Mouse (Mus musculus): ENCODE measurements around the gene Sel1l2. TPM values are rescaled to one million over a fixed set of nuclear protein-coding genes. Genes with fewer than 3 reads are reported as not detected.
A peak's percentile ranks its signal among the peaks of the same experiment; 100 is the strongest.

Sel1l2 gene
- polyA plus RNA-seq (2014; fragmentation: Nextera tagmentation; extraction: Ambion mirVana), result not detected in 2 replicates

DNA sequence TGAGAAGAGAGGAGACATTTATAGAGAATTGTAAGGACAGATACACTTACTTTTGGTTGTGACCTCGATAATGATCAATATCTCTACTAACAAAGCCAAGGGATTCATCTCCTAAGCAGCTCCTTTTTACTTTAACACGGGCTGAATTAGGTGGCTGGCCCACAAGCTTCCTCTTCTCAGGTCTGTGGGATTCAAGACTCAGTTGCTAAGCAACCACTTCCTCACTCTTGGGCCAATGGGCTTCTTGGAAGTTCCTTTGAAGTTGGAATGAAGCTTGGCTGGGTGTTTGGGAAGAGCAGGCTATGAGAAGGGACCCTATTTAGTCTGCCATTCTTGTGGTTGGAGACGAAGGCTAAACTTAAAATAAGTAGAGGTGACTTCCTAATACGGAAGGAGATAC, at the start of gene Sel1l2:
Gene Sel1l2 (minus strand): TSS at position 182 of the 400 bp plus-strand sequence.
- Histone ChIP-seq H3K4me2 (ENCODE audit: low read depth, low read length) (no peak within 1 kb of the TSS), H3K9ac (replicated peaks; ENCODE audit: low read length) (no peak within 1 kb of the TSS), H3K27me3 (ENCODE audit: control insufficient read depth, insufficient read depth, low read length) (no peaks in the 10 kb centered on the region), H3K27ac (replicated peaks; ENCODE audit: low read depth, low read length) (no peak within 1 kb of the TSS), H3K36me3 (replicated peaks; ENCODE audit: control insufficient read depth, insufficient read depth, low read depth, low read length) (no peaks in the 10 kb centered on the region), H3K4me1 (ENCODE audit: control insufficient read depth, insufficient read depth, low read length) (no peaks in the 10 kb centered on the region), H3K9me3 (replicated peaks; ENCODE audit: control insufficient read depth, low read length) (no peaks in the 10 kb centered on the region), H3K4me3 (ENCODE audit: low read depth, low read length) (no peak within 1 kb of the TSS)
- 45% methylated on average over 4 of the region's 4 CpGs for WGBS
- ATAC-seq (replicated peaks; ENCODE audit: insufficient number of reproducible peaks, low FRiP score, low TSS enrichment, low read depth), result no peak
- DNase-seq (ENCODE audit: low spot score), result peak; percentile 33

DNA sequence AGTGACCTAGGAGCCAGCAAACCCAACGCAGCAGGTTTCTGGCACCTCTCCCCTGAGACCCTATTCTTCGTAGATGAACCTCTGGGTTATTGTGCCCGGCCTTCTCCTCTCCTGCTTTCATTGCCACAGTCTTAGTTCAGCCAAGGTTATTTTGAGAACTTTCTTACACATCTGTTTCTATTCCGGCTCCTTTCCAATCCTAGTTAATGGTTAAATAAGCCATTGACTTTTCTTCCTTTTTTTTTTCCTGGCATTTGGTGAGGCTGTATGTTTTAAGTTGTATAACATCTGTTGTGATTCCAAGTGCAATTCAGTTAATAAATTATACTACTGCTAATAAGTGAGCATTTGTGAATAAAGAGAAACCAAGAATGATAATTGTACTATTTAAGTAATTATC, 49.6 kb upstream of the Sel1l2 start:
- no peak overlapping the region for H3K4me3 ChIP-seq (ENCODE audit: low read depth, low read length)
- no peaks in the 10 kb centered on the region for H3K27me3 ChIP-seq (ENCODE audit: control insufficient read depth, insufficient read depth, low read length)
- H3K4me1 ChIP-seq (ENCODE audit: control insufficient read depth, insufficient read depth, low read length), result no peaks in the 10 kb centered on the region
- no peak overlapping the region for H3K4me2 ChIP-seq (ENCODE audit: low read depth, low read length)
- no peak overlapping the region for H3K27ac ChIP-seq (replicated peaks; ENCODE audit: low read depth, low read length)
- no peak overlapping the region for H3K9ac ChIP-seq (replicated peaks; ENCODE audit: low read length)
- DNase-seq (ENCODE audit: low spot score) (no peak), ATAC-seq (replicated peaks; ENCODE audit: insufficient number of reproducible peaks, low FRiP score, low TSS enrichment, low read depth) (no peak)
- 67% methylated on average over 4 of the region's 4 CpGs for WGBS
- no peaks in the 10 kb centered on the region for H3K9me3 ChIP-seq (replicated peaks; ENCODE audit: control insufficient read depth, low read length)
- no peaks in the 10 kb centered on the region for H3K36me3 ChIP-seq (replicated peaks; ENCODE audit: control insufficient read depth, insufficient read depth, low read depth, low read length)

DNA sequence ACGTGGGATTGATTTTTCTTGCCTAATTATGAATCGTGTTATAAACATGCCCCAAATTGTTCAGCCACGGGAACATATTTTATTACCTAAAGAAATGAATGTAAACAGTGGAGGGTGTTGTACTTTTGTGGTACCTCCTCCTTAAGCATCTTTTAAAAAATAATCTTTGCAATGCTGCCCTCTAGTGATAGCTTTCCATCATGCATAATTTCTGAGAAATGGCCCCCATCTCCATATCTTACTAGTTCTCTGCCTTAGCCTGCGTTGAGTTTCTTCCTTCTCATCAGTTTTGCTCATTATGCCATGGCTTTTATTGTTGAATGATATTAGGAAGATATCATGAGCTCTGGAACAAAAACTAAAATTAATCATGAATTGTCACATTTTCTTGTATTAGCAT, 37.8 kb upstream of the Sel1l2 start:
- DNase-seq (ENCODE audit: low spot score), result peak; percentile 83

DNA sequence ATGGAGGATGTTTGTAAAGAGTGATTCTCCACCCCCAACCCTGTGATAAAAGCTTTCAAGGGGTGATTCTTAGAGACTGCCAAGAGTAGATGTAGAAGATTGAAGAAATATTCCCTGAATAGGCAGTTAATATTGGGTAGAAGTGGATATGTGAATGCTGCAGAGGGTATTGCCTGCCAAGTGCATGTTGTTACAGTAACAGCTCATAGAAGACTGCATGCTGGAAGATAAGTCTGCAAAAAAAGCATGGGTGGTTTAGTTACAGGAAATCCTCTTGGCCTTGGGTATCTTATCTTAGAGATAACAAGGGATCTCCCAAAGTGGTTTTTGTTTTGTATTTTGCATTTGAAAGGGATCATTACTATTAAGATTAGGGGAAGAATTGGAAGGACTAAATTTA, 36.3 kb upstream of the Sel1l2 start:
- Histone ChIP-seq H3K4me2 (ENCODE audit: low read depth, low read length) (no peak overlapping the region), H3K4me1 (ENCODE audit: control insufficient read depth, insufficient read depth, low read length) (no peaks in the 10 kb centered on the region), H3K9me3 (replicated peaks; ENCODE audit: control insufficient read depth, low read length) (no peaks in the 10 kb centered on the region), H3K27ac (replicated peaks; ENCODE audit: low read depth, low read length) (no peak overlapping the region), H3K27me3 (ENCODE audit: control insufficient read depth, insufficient read depth, low read length) (no peaks in the 10 kb centered on the region), H3K9ac (replicated peaks; ENCODE audit: low read length) (no peak overlapping the region), H3K36me3 (replicated peaks; ENCODE audit: control insufficient read depth, insufficient read depth, low read depth, low read length) (no peaks in the 10 kb centered on the region), H3K4me3 (ENCODE audit: low read depth, low read length) (no peak overlapping the region)
- ATAC-seq (replicated peaks; ENCODE audit: insufficient number of reproducible peaks, low FRiP score, low TSS enrichment, low read depth) (no peak), DNase-seq (ENCODE audit: low spot score) (no peak)

More for the DNA sequence above, 37.8 kb upstream of the Sel1l2 start:
- no peaks in the 10 kb centered on the region for H3K4me1 ChIP-seq (ENCODE audit: control insufficient read depth, insufficient read depth, low read length)
- no peaks in the 10 kb centered on the region for H3K9me3 ChIP-seq (replicated peaks; ENCODE audit: control insufficient read depth, low read length)
- no peaks in the 10 kb centered on the region for H3K36me3 ChIP-seq (replicated peaks; ENCODE audit: control insufficient read depth, insufficient read depth, low read depth, low read length)
- no peak overlapping the region for H3K9ac ChIP-seq (replicated peaks; ENCODE audit: low read length)
- WGBS, result 20% methylated on average over 4 of the region's 4 CpGs
- ATAC-seq (replicated peaks; ENCODE audit: insufficient number of reproducible peaks, low FRiP score, low TSS enrichment, low read depth), result 0 out of 2 replicates have a peak, but pooled peaks have one; percentile 9
- no peak overlapping the region for H3K27ac ChIP-seq (replicated peaks; ENCODE audit: low read depth, low read length)
- no peak overlapping the region for H3K4me2 ChIP-seq (ENCODE audit: low read depth, low read length)
- no peaks in the 10 kb centered on the region for H3K27me3 ChIP-seq (ENCODE audit: control insufficient read depth, insufficient read depth, low read length)
- no peak overlapping the region for H3K4me3 ChIP-seq (ENCODE audit: low read depth, low read length)

DNA sequence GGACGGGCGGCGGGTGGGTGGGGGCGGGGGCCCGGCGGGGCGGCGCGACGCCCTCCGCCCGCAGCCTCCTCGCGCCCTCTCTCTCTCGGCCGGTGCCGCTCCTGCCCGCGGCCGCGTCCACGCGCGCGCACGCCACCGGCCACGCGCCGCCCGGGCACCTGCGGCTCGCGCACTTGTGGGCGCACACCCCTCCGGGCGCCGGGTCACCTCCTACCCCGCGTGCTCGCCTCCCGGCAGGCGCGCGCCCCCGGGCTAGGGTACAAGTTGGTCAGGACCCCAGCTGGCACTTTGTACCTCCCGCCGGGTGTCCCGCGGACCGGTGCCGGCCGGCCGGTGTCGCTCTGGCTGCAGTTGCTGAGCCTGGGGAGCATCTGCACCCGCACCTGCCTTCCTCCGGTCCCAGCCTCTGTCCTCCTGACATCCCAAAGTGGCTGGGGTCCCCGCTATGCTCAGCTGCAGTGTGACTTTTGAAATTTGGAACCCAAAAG, 6.3 kb upstream of the Sel1l2 start:
- peak overlapping the region; percentile 93 for H3K4me2 ChIP-seq (ENCODE audit: low read depth, low read length)
- no peak overlapping the region for H3K27ac ChIP-seq (replicated peaks; ENCODE audit: low read depth, low read length)
- H3K36me3 ChIP-seq (replicated peaks; ENCODE audit: control insufficient read depth, insufficient read depth, low read depth, low read length), result no peaks in the 10 kb centered on the region
- WGBS, result under 1% methylated on average over 36 of the region's 58 CpGs
- H3K27me3 ChIP-seq (ENCODE audit: control insufficient read depth, insufficient read depth, low read length), result no peaks in the 10 kb centered on the region
- H3K9ac ChIP-seq (replicated peaks; ENCODE audit: low read length), result peak overlapping the region; percentile 73
- no peaks in the 10 kb centered on the region for H3K4me1 ChIP-seq (ENCODE audit: control insufficient read depth, insufficient read depth, low read length)
- H3K4me3 ChIP-seq (ENCODE audit: low read depth, low read length), result peak overlapping the region; percentile 78
- DNase-seq (ENCODE audit: low spot score), result peak; percentile 46
- no peaks in the 10 kb centered on the region for H3K9me3 ChIP-seq (replicated peaks; ENCODE audit: control insufficient read depth, low read length)
- ATAC-seq (replicated peaks; ENCODE audit: insufficient number of reproducible peaks, low FRiP score, low TSS enrichment, low read depth), result peak; percentile 71

DNA sequence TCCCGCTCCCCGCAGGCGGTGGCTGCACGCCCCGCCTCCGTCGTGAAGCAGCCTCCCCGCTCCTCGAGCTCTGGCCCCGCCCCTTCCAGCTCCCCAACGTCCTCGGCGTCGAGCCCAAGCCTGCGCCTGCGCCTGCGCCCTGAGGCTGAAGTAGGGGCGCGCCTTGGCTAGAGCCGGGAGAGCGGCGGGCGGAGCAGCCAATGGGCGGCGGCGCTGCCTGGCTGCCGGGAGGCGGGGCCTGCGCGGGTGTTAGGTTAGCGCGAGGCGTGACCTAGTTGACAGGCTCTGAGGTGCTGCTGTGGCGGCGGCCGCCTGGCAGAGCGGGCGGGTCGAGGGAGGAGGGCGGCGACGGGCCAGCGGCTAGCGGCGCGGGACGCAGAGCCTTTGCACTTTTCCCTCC, 5.7 kb upstream of the Sel1l2 start, which contains the start of gene Macrod2:
Gene Macrod2 (plus strand): TSS at position 131 of the 400 bp plus-strand sequence.
- peak within 1 kb of the TSS; percentile 78 for H3K4me3 ChIP-seq (ENCODE audit: low read depth, low read length)
- no peaks in the 10 kb centered on the region for H3K27me3 ChIP-seq (ENCODE audit: control insufficient read depth, insufficient read depth, low read length)
- H3K4me2 ChIP-seq (ENCODE audit: low read depth, low read length), result peak within 1 kb of the TSS; percentile 93
- peak; percentile 98 for DNase-seq (ENCODE audit: low spot score)
- no peaks in the 10 kb centered on the region for H3K4me1 ChIP-seq (ENCODE audit: control insufficient read depth, insufficient read depth, low read length)
- H3K36me3 ChIP-seq (replicated peaks; ENCODE audit: control insufficient read depth, insufficient read depth, low read depth, low read length), result no peaks in the 10 kb centered on the region
- peak within 1 kb of the TSS; percentile 73 for H3K9ac ChIP-seq (replicated peaks; ENCODE audit: low read length)
- under 1% methylated on average over 33 of the region's 47 CpGs for WGBS
- no peak within 1 kb of the TSS for H3K27ac ChIP-seq (replicated peaks; ENCODE audit: low read depth, low read length)
- ATAC-seq (replicated peaks; ENCODE audit: insufficient number of reproducible peaks, low FRiP score, low TSS enrichment, low read depth), result peak; percentile 100
- no peaks in the 10 kb centered on the region for H3K9me3 ChIP-seq (replicated peaks; ENCODE audit: control insufficient read depth, low read length)

DNA sequence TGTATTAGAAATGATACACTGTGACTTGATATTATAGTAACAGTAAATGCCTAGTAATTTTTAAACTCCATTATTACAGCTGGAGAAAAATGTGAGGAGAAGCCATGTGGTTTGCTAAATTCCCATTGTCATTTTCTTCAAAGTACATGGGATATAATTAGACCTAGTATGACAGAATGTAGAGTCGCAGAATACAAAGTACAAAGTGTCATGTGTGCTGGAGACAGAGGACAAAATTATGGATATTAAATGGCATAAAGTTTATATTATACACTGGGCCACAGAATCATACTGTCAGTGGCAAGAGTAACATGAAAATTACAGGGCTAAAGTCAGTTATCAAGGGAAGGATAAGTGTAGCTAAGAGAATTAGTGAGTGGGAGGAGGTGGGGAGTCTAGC, 24.7 kb downstream of the Sel1l2 start:
- no peak overlapping the region for H3K27ac ChIP-seq (replicated peaks; ENCODE audit: low read depth, low read length)
- no peaks in the 10 kb centered on the region for H3K36me3 ChIP-seq (replicated peaks; ENCODE audit: control insufficient read depth, insufficient read depth, low read depth, low read length)
- H3K4me3 ChIP-seq (ENCODE audit: low read depth, low read length), result no peak overlapping the region
- H3K4me1 ChIP-seq (ENCODE audit: control insufficient read depth, insufficient read depth, low read length), result no peaks in the 10 kb centered on the region
- no peaks in the 10 kb centered on the region for H3K9me3 ChIP-seq (replicated peaks; ENCODE audit: control insufficient read depth, low read length)
- no peak for ATAC-seq (replicated peaks; ENCODE audit: insufficient number of reproducible peaks, low FRiP score, low TSS enrichment, low read depth)
- H3K4me2 ChIP-seq (ENCODE audit: low read depth, low read length), result no peak overlapping the region
- no peak overlapping the region for H3K9ac ChIP-seq (replicated peaks; ENCODE audit: low read length)
- H3K27me3 ChIP-seq (ENCODE audit: control insufficient read depth, insufficient read depth, low read length), result no peaks in the 10 kb centered on the region
- 81% methylated on average over 1 of the region's 1 CpGs for WGBS
- DNase-seq (ENCODE audit: low spot score), result no peak

DNA sequence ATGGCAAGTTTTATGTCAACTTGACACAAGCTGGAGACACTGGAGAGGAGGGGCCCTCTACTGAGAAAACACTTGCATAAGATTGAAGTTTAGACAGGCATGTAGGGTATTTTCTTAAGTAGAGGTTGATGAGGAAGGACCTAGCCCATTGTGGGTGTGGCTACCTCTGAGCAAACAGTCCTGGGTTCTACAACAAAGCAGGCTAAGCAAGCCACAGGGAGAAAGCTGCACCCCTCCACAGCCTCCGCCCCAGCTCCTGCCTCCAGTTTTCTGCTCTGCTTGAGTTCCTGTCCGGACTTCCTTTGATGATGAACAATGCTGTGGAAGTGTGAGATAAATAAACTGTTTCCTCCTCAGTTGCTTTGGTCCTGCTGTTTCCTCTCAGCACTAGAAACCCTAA, 29.6 kb downstream of the Sel1l2 start:
- H3K9me3 ChIP-seq (replicated peaks; ENCODE audit: control insufficient read depth, low read length), result no peaks in the 10 kb centered on the region
- no peaks in the 10 kb centered on the region for H3K27me3 ChIP-seq (ENCODE audit: control insufficient read depth, insufficient read depth, low read length)
- H3K9ac ChIP-seq (replicated peaks; ENCODE audit: low read length), result no peak overlapping the region
- DNase-seq (ENCODE audit: low spot score), result no peak
- no peak overlapping the region for H3K4me3 ChIP-seq (ENCODE audit: low read depth, low read length)
- ATAC-seq (replicated peaks; ENCODE audit: insufficient number of reproducible peaks, low FRiP score, low TSS enrichment, low read depth), result no peak
- no peak overlapping the region for H3K27ac ChIP-seq (replicated peaks; ENCODE audit: low read depth, low read length)
- no peaks in the 10 kb centered on the region for H3K36me3 ChIP-seq (replicated peaks; ENCODE audit: control insufficient read depth, insufficient read depth, low read depth, low read length)
- 59% methylated on average over 2 of the region's 2 CpGs for WGBS
- H3K4me1 ChIP-seq (ENCODE audit: control insufficient read depth, insufficient read depth, low read length), result no peaks in the 10 kb centered on the region
- no peak overlapping the region for H3K4me2 ChIP-seq (ENCODE audit: low read depth, low read length)

Measured in embryonic facial prominence, embryonic 11.5 days (tissue).